Mouse (Mus musculus) liver, embryonic 14.5 days (tissue): Measurements from ENCODE around the gene Uvrag. TPM values are rescaled to one million over a fixed set of nuclear protein-coding genes. Genes with fewer than 3 reads are reported as not detected.
"Not testable (repeated sequence)": the region's sequence is repeated elsewhere in the genome, so short reads cannot be mapped to it uniquely, and the experiment has no call there.

ENCODE experiments used
- ATAC-seq: fragments of 200-750 bp; cut with Nextera tagmentation; 2 replicates; pipeline ENCODE4 v1.8.0; 2017; ENCODE audit warnings: moderate number of reproducible peaks, mild to moderate bottlenecking, moderate library complexity; ENCODE audit not compliant: insufficient read depth
- DNase-seq, 3 experiments: peaks; one replicate each; pipeline ENCODE4 v3.0.0-alpha.2; 2012 to 2013; ENCODE audit warnings: low read depth in 3 of 3, low spot score in 3 of 3
- H3K27ac ChIP-seq: fragments of 300-500 bp; sonication (generic); 2 replicates; pipeline ENCODE4 v1.5.1; 2014; ENCODE audit warnings: moderate library complexity, mild to moderate bottlenecking, control low read depth, inconsistent platforms
- H3K27me3 ChIP-seq: fragments of 300-500 bp; sonication (generic); 2 replicates; pipeline ENCODE4 v1.6.1; 2014; ENCODE audit warnings: mild to moderate bottlenecking, low read length, moderate library complexity; ENCODE audit not compliant: control insufficient read depth, insufficient read depth
- H3K36me3 ChIP-seq: fragments of 300-500 bp; sonication (generic); replicated peaks from 2 replicates; pipeline ENCODE4 v1.6.1; 2014; ENCODE audit warnings: low read depth; ENCODE audit not compliant: control insufficient read depth, insufficient read depth
- H3K4me1 ChIP-seq, 2 experiments: fragments of 200-500 bp in 1 of 2; fragments of 300-500 bp in 1 of 2; sonication (generic) in 1 of 2; replicated peaks; 2 replicates each; pipeline ENCODE4 v1.6.1; 2012 to 2014; ENCODE audit warnings: antibody characterized with exemption in 1 of 2, inconsistent platforms in 1 of 2, low read length in 1 of 2; ENCODE audit not compliant: control insufficient read depth in 2 of 2, insufficient read depth in 2 of 2
- H3K4me2 ChIP-seq: fragments of 300-500 bp; sonication (generic); 2 replicates; pipeline ENCODE4 v1.6.1; 2014; ENCODE audit warnings: low read depth, mild to moderate bottlenecking, control low read depth, moderate library complexity
- H3K4me3 ChIP-seq, 2 experiments: fragments of 200-500 bp in 1 of 2; fragments of 300-500 bp in 1 of 2; sonication (generic) in 1 of 2; 2 replicates each; pipeline ENCODE4 v1.5.1; 2012 to 2014; ENCODE audit warnings: low read depth in 2 of 2, low read length in 2 of 2, mild to moderate bottlenecking in 2 of 2, control low read depth in 1 of 2, inconsistent platforms in 1 of 2, moderate library complexity in 1 of 2; ENCODE audit not compliant: insufficient read depth in 1 of 2
- H3K9ac ChIP-seq: fragments of 300-500 bp; sonication (generic); replicated peaks from 2 replicates; pipeline ENCODE4 v1.6.1; 2014; ENCODE audit warnings: mild to moderate bottlenecking, control low read depth, moderate library complexity
- H3K9me3 ChIP-seq: fragments of 300-500 bp; sonication (generic); 2 replicates; pipeline ENCODE4 v1.6.1; 2016; ENCODE audit warnings: low read length, mixed read lengths; ENCODE audit not compliant: control insufficient read depth
- CTCF ChIP-seq: IDR thresholded peaks from 2 replicates; pipeline ENCODE4 v1.5.1; 2016; ENCODE audit warnings: antibody characterized with exemption, low read depth, control low read depth
- EP300 ChIP-seq: IDR thresholded peaks from 2 replicates; pipeline ENCODE4 v1.6.1; 2016; ENCODE audit warnings: antibody characterized with exemption, low read depth
- WGBS: fragments of 180-500 bp; shearing (Covaris S2); extraction: QIAGEN DNeasy Blood & Tissue Kit; methylation state at CpG from one replicate; pipeline ENCODE4 v1.1.7; 2014; ENCODE audit not compliant: insufficient replicate concordance; 5-methylcytosine and 5-hydroxymethylcytosine counted together
- polyA plus RNA-seq, 2 experiments: library from polyadenylated mRNA; depleted of rRNA in 1 of 2; stranded (reverse) in 1 of 2; unstranded in 1 of 2; fragments of >200 nt; fragmentation: Nextera tagmentation in 1 of 2; extraction: Ambion mirVana in 1 of 2; gene quantifications; 2 replicates each; pipeline versions ENCODE4 v1.2.1 to v1.2.3; 2012 to 2014

Gene Uvrag
- polyA plus RNA-seq, 2 experiments, result 3.9 to 5.7 TPM

- H3K4me3 ChIP-seq, result no peak overlapping the region
- TF ChIP-seq CTCF (no peak), EP300 (no peak)
- no peak overlapping the region for H3K4me2 ChIP-seq
- WGBS, result 75% methylated on average over 7 of the region's 7 CpGs
- H3K4me1 ChIP-seq, result peaks cover 0 to 4% of the 10 kb centered on the region in 2 experiments; a peak in 2 of 4 replicates
- H3K9ac ChIP-seq, result no peak overlapping the region
- no peak overlapping the region for H3K27ac ChIP-seq
- no peaks in the 10 kb centered on the region for H3K27me3 ChIP-seq
- ATAC-seq, result no peak
- no peak for DNase-seq
- H3K9me3 ChIP-seq, result no peaks in the 10 kb centered on the region
- H3K36me3 ChIP-seq, result no peaks in the 10 kb centered on the region
Observed at GRCm38 (mm10) chr7:98967672-98968071, 173.3 kb downstream of the Uvrag start.

- H3K9ac ChIP-seq, H3K27ac ChIP-seq, H3K9me3 ChIP-seq, H3K4me3 ChIP-seq, DNase-seq, H3K4me1 ChIP-seq, H3K36me3 ChIP-seq, ATAC-seq, H3K27me3 ChIP-seq, H3K4me2 ChIP-seq: not testable (repeated sequence)
- 80% methylated on average over 13 of the region's 13 CpGs for WGBS
Observed at GRCm38 (mm10) chr7:98963581-98963980, 177.4 kb downstream of the Uvrag start.

GRCm38 (mm10) chr7:98962547-98963311 lies 178.2 kb downstream of the Uvrag start:
- Histone ChIP-seq H3K27me3 (no peaks in the 10 kb centered on the region), H3K36me3 (no peaks in the 10 kb centered on the region), H3K4me2 (no peak overlapping the region), H3K4me1 (peaks cover 0 to 4% of the 10 kb centered on the region in 2 experiments; a peak in 2 of 4 replicates), H3K27ac (no peak overlapping the region), H3K9ac (no peak overlapping the region), H3K9me3 (no peaks in the 10 kb centered on the region), H3K4me3 (no peak overlapping the region)
- TF ChIP-seq CTCF (peak; percentile 90), EP300 (no peak)
- ATAC-seq, result peak; percentile 56
- WGBS, result 32% methylated on average over 13 of the region's 13 CpGs
- peak; percentile 44 to 55 (median 50) for DNase-seq

GRCm38 (mm10) chr7:98962074-98962473 lies 178.9 kb downstream of the Uvrag start:
- H3K4me2 ChIP-seq, result no peak overlapping the region
- no peak for DNase-seq
- H3K9ac ChIP-seq, result no peak overlapping the region
- TF ChIP-seq EP300, result no peak
- no peak for TF ChIP-seq CTCF
- 72% methylated on average over 11 of the region's 11 CpGs for WGBS
- H3K36me3 ChIP-seq, result no peaks in the 10 kb centered on the region
- H3K4me1 ChIP-seq, result peaks cover 0 to 4% of the 10 kb centered on the region in 2 experiments; a peak in 2 of 4 replicates
- no peak for ATAC-seq
- no peaks in the 10 kb centered on the region for H3K27me3 ChIP-seq
- no peaks in the 10 kb centered on the region for H3K9me3 ChIP-seq
- no peak overlapping the region for H3K4me3 ChIP-seq
- H3K27ac ChIP-seq, result no peak overlapping the region

GRCm38 (mm10) chr7:98960274-98960673 lies 180.7 kb downstream of the Uvrag start:
- WGBS, result 85% methylated on average over 8 of the region's 8 CpGs
- Histone ChIP-seq H3K4me3 (no peak overlapping the region), H3K9ac (no peak overlapping the region), H3K4me2 (no peak overlapping the region), H3K27ac (no peak overlapping the region), H3K4me1 (peaks cover 0 to 4% of the 10 kb centered on the region in 2 experiments; a peak in 2 of 4 replicates), H3K9me3 (no peaks in the 10 kb centered on the region), H3K36me3 (no peaks in the 10 kb centered on the region), H3K27me3 (no peaks in the 10 kb centered on the region)
- TF ChIP-seq EP300, result no peak
- no peak for TF ChIP-seq CTCF
- ATAC-seq (no peak), DNase-seq (no peak)
